Mouse (Mus musculus): ENCODE measurements around the gene Mgl2.

DNA sequence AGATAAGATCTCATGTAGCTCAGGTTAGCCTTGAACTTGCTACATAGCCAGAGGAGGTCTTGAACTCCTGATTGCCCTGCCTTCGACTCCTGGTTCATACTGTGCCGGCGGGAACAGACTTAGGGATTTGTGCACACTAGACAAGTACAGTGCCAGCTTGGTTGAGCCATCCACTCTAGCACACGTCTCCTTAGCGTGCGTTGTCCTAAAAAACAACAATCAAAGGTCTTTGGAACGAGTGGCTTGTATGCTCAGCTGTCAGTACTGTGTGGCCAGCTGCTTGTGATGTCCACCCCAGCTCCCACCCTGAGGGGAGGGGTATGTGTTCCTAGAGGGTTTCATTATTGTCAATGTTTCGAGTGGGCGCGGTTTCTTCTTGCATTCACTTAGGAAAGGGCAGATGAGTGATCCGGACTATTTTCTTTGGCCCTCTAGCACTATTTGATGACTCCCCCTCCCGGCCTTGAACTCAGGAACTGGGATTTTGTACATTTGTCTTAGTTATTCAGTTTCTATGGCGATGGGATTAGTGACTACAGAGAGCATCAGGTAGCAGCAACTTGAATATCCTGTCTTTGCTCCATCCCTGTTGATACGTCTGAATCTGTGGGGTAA, 26.3 kb upstream of the Mgl2 start:
- TF ChIP-seq POLR2A (IDR thresholded peaks at IDR 0.05; ENCODE audit: borderline replicate concordance, extremely low read depth, low read depth, low read length) = no peak
- TF ChIP-seq CTCF (IDR thresholded peaks at IDR 0.05; ENCODE audit: insufficient read depth, low read length) = no peak
